Mouse (Mus musculus) neutrophil, adult 59 days (primary cell): Measurements from ENCODE around the gene Cib2. TPM values are rescaled to one million over a fixed set of nuclear protein-coding genes. Genes with fewer than 3 reads are reported as not detected.

Source experiments
- total RNA-seq, 2 experiments: library from RNA; stranded (reverse); gene quantifications; 1 replicate in 1 of 2; 2 replicates in 1 of 2; pipeline ENCODE4 v1.2.4; 2023

Cib2 gene
- total RNA-seq, result 10 to 100 TPM; 12.3 to 18.7 TPM

GRCm38 (mm10) chr9:54559771-54560471, at the start of gene Cib2:
Gene Cib2 (minus strand): TSS chr9:54560218.

GRCm38 (mm10) chr9:54586199-54587061, 26.4 kb upstream of the Cib2 start, which contains the start of gene Idh3a:
Gene Idh3a (plus strand): TSS chr9:54586334.

GRCm38 (mm10) chr9:54538684-54539083, 21.3 kb downstream of the Cib2 start, which contains the start of gene Sh2d7:
Gene Sh2d7 (plus strand): TSS chr9:54538984.

GRCm38 (mm10) chr9:54501453-54502110, 58.4 kb downstream of the Cib2 start, which contains the start of gene Dmxl2:
Gene Dmxl2 (minus strand): TSS chr9:54501626.

Other genes with a start within 250 kb of the Cib2 start
- gene Dmxl2, start 58.6 kb downstream of the Cib2 start, total RNA-seq, result 100 to 1,000 TPM; 111 to 116 TPM
- gene Sh2d7, start 21.2 kb downstream of the Cib2 start, total RNA-seq, result not detected
- 10 to 100 TPM; 17.0 to 21.1 TPM for gene Idh3a, start 26.1 kb upstream of the Cib2 start, total RNA-seq
- under 1 TPM in 1 of 2 experiments, not detected in 1; 0.84 TPM for gene Acsbg1, start 101.7 kb upstream of the Cib2 start, total RNA-seq
- 1 to 10 TPM; 1.7 to 3.2 TPM for gene Dnaja4, start 138.7 kb upstream of the Cib2 start, total RNA-seq
- 10 to 100 TPM; 30.3 to 33.8 TPM for gene Wdr61, start 174.3 kb upstream of the Cib2 start, total RNA-seq
- gene Crabp1, start 204.5 kb upstream of the Cib2 start, total RNA-seq, result not detected